9 mouse cellular contexts compared by ENCODE assay signal in the genomic region with DNA sequence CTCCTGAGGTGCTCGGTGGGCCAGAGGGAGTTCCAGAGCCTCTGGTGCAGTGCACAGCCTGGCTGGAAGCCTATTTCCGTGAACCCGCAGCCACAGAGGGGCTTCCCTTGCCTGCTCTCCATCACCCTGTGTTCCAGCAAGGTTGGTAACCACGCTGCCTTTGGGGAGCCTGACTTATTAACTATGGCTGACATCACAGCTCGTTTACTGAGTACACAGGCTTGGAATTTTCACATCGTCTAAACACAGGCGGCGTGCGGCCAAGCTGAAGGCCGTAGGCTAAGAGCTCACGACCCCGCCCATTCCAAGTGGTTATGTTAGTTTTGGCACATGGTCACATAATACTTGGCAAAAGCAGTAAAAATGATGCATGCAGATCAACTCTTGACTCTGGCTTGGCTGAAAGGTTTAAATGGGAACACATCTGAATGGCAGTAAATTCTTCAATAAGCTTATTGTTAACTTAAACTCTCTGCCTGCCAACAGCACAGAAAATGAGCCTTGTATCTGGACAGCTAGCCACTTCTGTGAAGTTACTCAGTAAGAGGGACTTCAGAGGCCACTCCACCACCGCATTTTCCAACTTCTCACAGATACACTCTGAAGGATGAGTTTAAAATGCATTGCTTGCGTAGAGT.
DNase-seq lines count a peak whose midpoint lies in the region; ATAC-seq and TF ChIP-seq lines count a peak whose summit lies in the region.
"Had no signal": no experiment of that assay in that cellular context is flagged by ENCODE, and none has a peak within 500 bp of the region (broad histone marks: within the 10 kb centered on the region; RNA-seq: fewer than 3 reads in every experiment).

No protein-coding gene starts in this region.

- H3K9ac ChIP-seq in forebrain, embryonic 16.5 days (replicated peaks; ENCODE audit: low read depth, low read length): no peak overlapping the region
- no peak overlapping the region for H3K9ac ChIP-seq in forebrain, embryonic 15.5 days (replicated peaks)
- peak overlapping the region; percentile 31; the same call in 1 of the 2 replicates for H3K9ac ChIP-seq in hindbrain, embryonic 14.5 days
- H3K9ac ChIP-seq in limb, embryonic 14.5 days (ENCODE audit: low read depth, low read length, severe bottlenecking): no peak overlapping the region

- H3K4me1 ChIP-seq in forebrain, embryonic 16.5 days (replicated peaks; ENCODE audit: control insufficient read depth, insufficient read depth, low read length): peaks cover 9% of the 10 kb centered on the region
- peaks cover 12% of the 10 kb centered on the region for H3K4me1 ChIP-seq in forebrain, embryonic 15.5 days
- peaks cover 19% of the 10 kb centered on the region for H3K4me1 ChIP-seq in hindbrain, embryonic 14.5 days (replicated peaks; ENCODE audit: control insufficient read depth, insufficient read depth, low read length)
- peaks cover 71% of the 10 kb centered on the region for H3K4me1 ChIP-seq in limb, embryonic 14.5 days (ENCODE audit: control insufficient read depth, insufficient read depth, low read length)

- no peaks in the 10 kb centered on the region for H3K27me3 ChIP-seq in forebrain, embryonic 16.5 days (replicated peaks; ENCODE audit: control insufficient read depth, insufficient read depth, low read length)
- H3K27me3 ChIP-seq in forebrain, embryonic 15.5 days: no peaks in the 10 kb centered on the region
- no peaks in the 10 kb centered on the region for H3K27me3 ChIP-seq in hindbrain, embryonic 14.5 days (ENCODE audit: control insufficient read depth, insufficient read depth, low read length)
- H3K27me3 ChIP-seq in limb, embryonic 14.5 days (ENCODE audit: control insufficient read depth, insufficient read depth, low read length): no peaks in the 10 kb centered on the region
- H3K27me3 ChIP-seq: CH12.LX had no signal

- WGBS in forebrain, embryonic 16.5 days: 24% methylated on average over 14 of the region's 14 CpGs
- WGBS in forebrain, embryonic 15.5 days: 25% methylated on average over 14 of the region's 14 CpGs
- 48% methylated on average over 14 of the region's 14 CpGs for WGBS in hindbrain, embryonic 14.5 days
- WGBS in limb, embryonic 14.5 days: 14% methylated on average over 14 of the region's 14 CpGs

- no peak overlapping the region for H3K4me3 ChIP-seq in forebrain, embryonic 16.5 days (replicated peaks; ENCODE audit: low read length)
- H3K4me3 ChIP-seq in forebrain, embryonic 15.5 days: no peak overlapping the region
- H3K4me3 ChIP-seq in hindbrain, embryonic 14.5 days (replicated peaks; ENCODE audit: low read length): no peak overlapping the region
- no peak overlapping the region for H3K4me3 ChIP-seq in limb, embryonic 14.5 days (replicated peaks; ENCODE audit: low read length)

- H3K4me2 ChIP-seq in forebrain, embryonic 16.5 days (ENCODE audit: low read length): no peak overlapping the region
- H3K4me2 ChIP-seq in forebrain, embryonic 15.5 days (replicated peaks): no peak overlapping the region
- no peak overlapping the region for H3K4me2 ChIP-seq in hindbrain, embryonic 14.5 days (replicated peaks)
- peak overlapping the region; percentile 16 for H3K4me2 ChIP-seq in limb, embryonic 14.5 days (replicated peaks; ENCODE audit: low read depth, low read length, severe bottlenecking)

- peak; percentile 50 for DNase-seq in fat pad, adult 2 months (ENCODE audit: extremely low read depth, low read depth, low spot score)
- peak; percentile 53 for DNase-seq in hindbrain, embryonic 14.5 days (ENCODE audit: low spot score)
- peak; percentile 94 for DNase-seq in limb, embryonic 14.5 days (ENCODE audit: low spot score)
- peak; percentile 29 for DNase-seq in retina, postnatal 1 day
- no peak for DNase-seq in thymus, postnatal 0 days (ENCODE audit: low spot score)

- ATAC-seq in forebrain, embryonic 16.5 days: 0 out of 2 replicates have a peak, but pooled peaks have one; percentile 28
- ATAC-seq in forebrain, embryonic 15.5 days (replicated peaks): no peak
- peak; percentile 48; the same call in 1 of the 2 replicates for ATAC-seq in hindbrain, embryonic 14.5 days (ENCODE audit: low FRiP score)
- peak; percentile 88 for ATAC-seq in limb, embryonic 14.5 days (ENCODE audit: low FRiP score, low read depth)
- ATAC-seq in megakaryocyte-erythroid progenitor cell, adult 5-6 weeks (replicated peaks; ENCODE audit: low FRiP score, low TSS enrichment, poor library complexity, severe bottlenecking): no peak

- H3K36me3 ChIP-seq in forebrain, embryonic 16.5 days (ENCODE audit: control insufficient read depth, insufficient read depth): no peaks in the 10 kb centered on the region
- no peaks in the 10 kb centered on the region for H3K36me3 ChIP-seq in forebrain, embryonic 15.5 days
- no peaks in the 10 kb centered on the region for H3K36me3 ChIP-seq in hindbrain, embryonic 14.5 days (replicated peaks; ENCODE audit: control insufficient read depth, insufficient read depth)
- no peaks in the 10 kb centered on the region for H3K36me3 ChIP-seq in limb, embryonic 14.5 days (ENCODE audit: control insufficient read depth, insufficient read depth, low read length)

- no peak overlapping the region for H3K27ac ChIP-seq in forebrain, embryonic 16.5 days (ENCODE audit: low read length)
- no peak overlapping the region for H3K27ac ChIP-seq in forebrain, embryonic 15.5 days (replicated peaks)
- no peak overlapping the region for H3K27ac ChIP-seq in hindbrain, embryonic 14.5 days
- H3K27ac ChIP-seq in limb, embryonic 14.5 days (replicated peaks; ENCODE audit: low read depth, low read length): peak overlapping the region; percentile 61

- TF ChIP-seq POLR2A in limb, embryonic 14.5 days (IDR thresholded peaks at IDR 0.05; ENCODE audit: borderline replicate concordance, extremely low read depth, insufficient read depth, insufficient read length): no peak

- no peaks in the 10 kb centered on the region for H3K9me3 ChIP-seq in forebrain, embryonic 16.5 days (ENCODE audit: control insufficient read depth, low read length)
- H3K9me3 ChIP-seq in forebrain, embryonic 15.5 days: no peaks in the 10 kb centered on the region
- H3K9me3 ChIP-seq in hindbrain, embryonic 14.5 days (ENCODE audit: control insufficient read depth, low read length): no peaks in the 10 kb centered on the region
- H3K9me3 ChIP-seq in limb, embryonic 14.5 days (ENCODE audit: control insufficient read depth, low read length): no peaks in the 10 kb centered on the region

Comparison
In these comparisons a context has a peak if more than half of its experiments do, and no peak if none do; other contexts are left out.
1. ATAC-seq: peak in forebrain, embryonic 16.5 days (single experiment), hindbrain, embryonic 14.5 days (single experiment) and limb, embryonic 14.5 days (single experiment); none in forebrain, embryonic 15.5 days (single experiment) and megakaryocyte-erythroid progenitor cell, adult 5-6 weeks (single experiment).